Mouse (Mus musculus) skeletal muscle tissue, adult 2 months (tissue): ENCODE results near the gene Atxn2.

Experiments
- DNase-seq: peaks from one replicate; pipeline ENCODE4 v3.0.0-alpha.2; 2012; ENCODE audit warnings: low read depth, low spot score

The Atxn2 gene

GRCm38 (mm10) chr5:121815867-121816380 is 104.8 kb downstream of the Atxn2 start:
- DNase-seq: no peak

- DNase-seq: no peak
Observed at GRCm38 (mm10) chr5:121816611-121817010, 105.5 kb downstream of the Atxn2 start.

GRCm38 (mm10) chr5:121817551-121817950 is 106.4 kb downstream of the Atxn2 start:
- no peak for DNase-seq

- no peak for DNase-seq
Observed at GRCm38 (mm10) chr5:121818401-121818800, 107.3 kb downstream of the Atxn2 start.

GRCm38 (mm10) chr5:121818862-121819261 is 107.7 kb downstream of the Atxn2 start:
- no peak for DNase-seq

- DNase-seq: no peak
Observed at GRCm38 (mm10) chr5:121819559-121819958, 108.4 kb downstream of the Atxn2 start.

GRCm38 (mm10) chr5:121820161-121820560 is 109.0 kb downstream of the Atxn2 start:
- DNase-seq: no peak

GRCm38 (mm10) chr5:121820657-121821056 is 109.5 kb downstream of the Atxn2 start:
- DNase-seq: no peak

GRCm38 (mm10) chr5:121821116-121821515 is 110.0 kb downstream of the Atxn2 start:
- DNase-seq: no peak

- DNase-seq: no peak
Observed at GRCm38 (mm10) chr5:121821552-121821951, 110.4 kb downstream of the Atxn2 start.

GRCm38 (mm10) chr5:121822786-121823505 is 111.8 kb downstream of the Atxn2 start:
- DNase-seq: no peak

- DNase-seq: no peak
Observed at GRCm38 (mm10) chr5:121823668-121824067, 112.5 kb downstream of the Atxn2 start.

GRCm38 (mm10) chr5:121824121-121824520 is 113.0 kb downstream of the Atxn2 start:
- no peak for DNase-seq

GRCm38 (mm10) chr5:121825606-121826005 is 114.5 kb downstream of the Atxn2 start:
- no peak for DNase-seq

- no peak for DNase-seq
Observed at GRCm38 (mm10) chr5:121827876-121828275, 116.7 kb downstream of the Atxn2 start.

GRCm38 (mm10) chr5:121828491-121829432 is 117.6 kb downstream of the Atxn2 start:
- no peak for DNase-seq

GRCm38 (mm10) chr5:121831002-121831601 is 120.0 kb downstream of the Atxn2 start:
- DNase-seq: no peak

- DNase-seq: no peak
Observed at GRCm38 (mm10) chr5:121832376-121833155, 121.4 kb downstream of the Atxn2 start.

- DNase-seq: no peak
Observed at GRCm38 (mm10) chr5:121833159-121833558, 122.0 kb downstream of the Atxn2 start.

- peak; percentile 77 for DNase-seq
Observed at GRCm38 (mm10) chr5:121833572-121834240, 122.6 kb downstream of the Atxn2 start.

GRCm38 (mm10) chr5:121834241-121834606 is 123.1 kb downstream of the Atxn2 start:
- no peak for DNase-seq
